Mouse (Mus musculus): ENCODE data around the gene Acsm3. TPM values are rescaled to one million over a fixed set of nuclear protein-coding genes. Genes with fewer than 3 reads are reported as not detected.
"Not testable (repeated sequence)": the region's sequence is repeated elsewhere in the genome, so short reads cannot be mapped to it uniquely, and the experiment has no call there.

The Acsm3 gene
- not detected for total RNA-seq (2021)
- long read RNA-seq: 0 reads

GRCm38 (mm10) chr7:119760527-119760951, at the start of gene Acsm3:
Gene Acsm3, plus strand, starts transcription at chr7:119760923.
- DNase-seq (ENCODE audit: low spot score in 2 of 2): no peak

DNA sequence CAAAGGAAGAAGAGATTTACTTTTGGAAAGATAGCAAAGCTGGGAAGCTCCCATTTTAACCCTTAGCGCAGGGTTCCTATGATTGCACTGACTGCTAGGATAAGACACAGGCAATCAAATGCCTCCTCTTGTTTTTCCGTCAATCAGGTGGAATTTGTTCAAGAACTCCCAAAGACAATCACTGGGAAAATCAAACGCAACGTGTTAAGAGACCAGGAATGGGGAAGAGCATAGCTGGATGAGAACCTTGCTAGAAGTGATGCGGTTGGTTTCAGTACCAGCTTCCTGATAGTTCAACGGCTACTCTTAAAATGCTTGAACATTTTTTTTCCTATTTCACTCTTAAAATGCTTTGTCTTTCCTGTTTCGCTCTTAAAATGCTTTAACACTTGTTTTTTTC, 46.6 kb upstream of the Acsm3 start:
- DNase-seq (ENCODE audit: low spot score in 2 of 2): no peak

DNA sequence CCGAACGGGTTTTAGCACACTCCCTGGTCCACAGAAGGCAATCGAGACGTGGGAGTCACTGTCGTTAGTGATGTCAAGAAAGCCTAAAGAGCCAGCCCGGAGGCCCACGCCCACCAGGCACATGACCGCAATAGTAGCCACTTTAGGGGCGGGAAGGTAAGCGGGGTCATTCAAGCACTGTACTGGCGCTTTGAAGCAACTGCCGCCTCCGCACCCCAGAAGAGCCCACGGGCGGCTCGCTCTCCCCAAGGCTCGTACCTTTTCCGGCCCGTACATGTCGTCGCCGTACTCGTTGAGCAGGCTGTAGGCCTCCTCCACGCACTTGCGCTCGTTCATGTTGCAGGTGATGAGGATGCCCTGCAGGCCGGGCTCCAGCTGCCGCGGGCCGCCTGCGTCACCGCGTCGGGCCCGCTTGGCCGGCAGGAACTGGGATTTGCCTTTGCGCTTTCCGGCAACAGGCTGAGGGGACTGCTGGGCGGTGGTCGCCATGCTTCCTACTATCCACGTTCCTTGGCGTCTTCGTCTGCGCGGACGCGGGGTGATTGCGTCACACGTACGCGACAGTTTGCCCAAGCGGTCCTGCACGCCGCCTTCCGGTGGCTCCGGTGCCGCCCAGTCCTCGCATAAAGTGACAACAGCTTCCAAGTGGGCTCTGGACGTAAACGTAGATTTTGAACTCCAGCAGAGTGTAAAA, 40.3 kb upstream of the Acsm3 start, which contains the start of gene Thumpd1:
Thumpd1 (minus strand) TSS at position 546 of the 694 bp plus-strand sequence.
- peak; percentile 88 to 97 for DNase-seq (ENCODE audit: low spot score in 2 of 2)

DNA sequence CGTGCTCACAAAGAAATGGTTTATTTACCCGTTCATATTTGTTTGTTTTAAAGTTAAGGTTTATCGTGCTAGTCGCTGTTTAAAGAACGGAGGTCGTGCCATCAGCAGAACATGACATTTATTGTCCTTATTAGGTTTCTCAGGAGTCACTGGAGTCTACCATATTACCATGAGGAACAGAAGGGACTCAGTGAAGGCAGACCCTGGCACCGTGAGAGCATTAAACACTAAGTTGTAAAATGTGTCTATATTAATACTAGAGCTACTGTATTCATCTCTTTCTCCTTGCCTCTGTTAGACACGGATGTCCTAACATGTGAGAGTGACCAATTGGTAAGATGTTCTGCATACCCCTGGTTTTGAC, 39.8 kb upstream of the Acsm3 start:
- no peak for DNase-seq (ENCODE audit: low spot score in 2 of 2)

GRCm38 (mm10) chr7:119727621-119728020, 33.1 kb upstream of the Acsm3 start:
- no peak for DNase-seq (ENCODE audit: low spot score in 2 of 2)

- peak in 1 of 2 experiments; percentile 24 for DNase-seq (ENCODE audit: low spot score in 2 of 2)
Measured at GRCm38 (mm10) chr7:119731262-119731661, 29.5 kb upstream of the Acsm3 start.

GRCm38 (mm10) chr7:119738877-119739276, 21.8 kb upstream of the Acsm3 start:
- DNase-seq (ENCODE audit: low spot score in 2 of 2): no peak

DNA sequence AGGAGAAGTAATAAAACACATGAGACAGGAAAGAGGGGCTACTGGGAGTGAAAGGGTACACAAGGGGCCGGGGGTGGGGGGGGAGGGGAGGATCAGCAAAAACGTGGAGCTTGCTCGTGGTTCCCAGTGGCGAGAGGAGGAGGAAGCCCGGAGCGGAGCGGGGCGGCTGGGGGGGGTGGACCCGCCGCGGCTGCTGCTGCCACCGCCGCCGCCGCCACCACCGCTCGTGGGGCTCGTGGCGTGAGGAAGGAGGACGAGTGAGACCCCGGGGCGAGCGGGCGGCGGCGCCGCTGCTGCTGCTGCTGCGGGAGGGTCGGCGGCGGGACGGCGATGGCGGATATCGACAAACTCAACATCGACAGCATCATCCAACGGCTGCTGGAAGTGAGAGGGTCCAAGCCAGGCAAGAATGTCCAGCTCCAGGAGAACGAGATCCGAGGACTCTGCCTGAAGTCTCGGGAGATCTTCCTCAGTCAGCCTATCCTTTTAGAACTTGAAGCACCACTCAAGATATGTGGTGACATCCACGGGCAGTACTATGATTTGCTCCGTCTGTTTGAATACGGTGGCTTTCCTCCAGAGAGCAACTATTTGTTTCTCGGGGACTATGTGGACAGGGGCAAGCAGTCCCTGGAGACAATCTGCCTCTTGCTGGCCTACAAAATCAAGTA, 20.8 kb upstream of the Acsm3 start:
- DNase-seq (ENCODE audit: low spot score in 2 of 2): not testable (repeated sequence)

DNA sequence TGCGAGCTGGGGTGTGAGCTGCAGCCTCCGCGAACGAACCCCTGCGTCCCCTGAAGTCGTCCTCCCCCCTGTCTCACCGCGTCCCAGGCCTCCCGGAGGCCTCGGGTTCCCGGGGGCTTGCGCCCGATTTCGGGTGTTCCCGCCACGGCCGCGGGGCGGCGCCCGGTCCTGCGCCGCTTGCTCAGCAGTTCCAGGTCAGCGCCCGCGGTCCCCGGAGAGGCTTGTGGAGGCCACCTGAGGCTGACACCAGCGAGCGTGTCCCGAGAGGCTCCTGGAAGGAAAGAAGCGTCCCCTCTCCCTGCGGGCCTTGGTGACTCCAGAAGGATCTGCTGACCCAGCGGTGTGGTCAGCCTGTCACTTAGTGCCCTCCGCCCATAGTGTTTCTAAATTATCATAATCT, 16.4 kb upstream of the Acsm3 start:
- no peak for DNase-seq (ENCODE audit: low spot score in 2 of 2)

DNA sequence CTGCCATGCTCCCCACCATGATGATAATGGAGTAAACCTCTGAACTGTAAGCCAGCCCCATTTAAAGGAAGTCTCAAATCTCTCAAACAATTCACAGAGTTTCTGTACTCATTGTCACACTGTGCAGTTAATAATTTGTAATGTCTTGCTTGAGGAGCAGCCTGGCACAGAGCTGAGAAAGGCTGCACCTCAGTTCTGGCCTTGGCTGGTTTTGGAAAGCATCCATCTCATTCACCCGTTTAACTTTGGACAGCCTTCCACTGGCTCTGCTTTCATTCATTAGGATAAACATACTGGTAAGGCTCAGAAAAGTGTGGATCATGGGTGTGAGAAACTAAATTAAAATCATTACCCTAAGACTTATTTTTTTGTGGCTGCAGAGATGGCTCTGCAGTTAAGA, 14.9 kb upstream of the Acsm3 start:
- no peak for DNase-seq (ENCODE audit: low spot score in 2 of 2)

DNA sequence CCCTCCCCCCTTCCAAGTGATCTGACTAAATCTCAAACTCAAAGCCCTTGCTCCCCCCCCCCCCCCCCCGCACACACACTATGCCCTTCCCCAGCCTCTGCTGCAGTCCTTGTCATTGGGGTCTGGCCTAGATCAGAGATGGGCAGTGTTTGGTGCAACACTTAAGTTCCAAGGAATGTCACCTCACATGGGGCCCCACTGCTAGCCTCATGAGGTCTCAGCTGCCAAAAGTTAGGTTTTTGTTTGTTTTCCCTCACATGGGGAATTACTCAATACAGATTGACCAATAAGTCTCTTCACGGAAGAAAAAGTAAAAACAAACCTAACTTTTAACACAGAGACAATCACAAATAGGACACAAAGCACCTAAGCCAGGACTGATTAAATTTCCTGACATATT, 12.0 kb upstream of the Acsm3 start:
- DNase-seq (ENCODE audit: low spot score in 2 of 2): no peak

DNA sequence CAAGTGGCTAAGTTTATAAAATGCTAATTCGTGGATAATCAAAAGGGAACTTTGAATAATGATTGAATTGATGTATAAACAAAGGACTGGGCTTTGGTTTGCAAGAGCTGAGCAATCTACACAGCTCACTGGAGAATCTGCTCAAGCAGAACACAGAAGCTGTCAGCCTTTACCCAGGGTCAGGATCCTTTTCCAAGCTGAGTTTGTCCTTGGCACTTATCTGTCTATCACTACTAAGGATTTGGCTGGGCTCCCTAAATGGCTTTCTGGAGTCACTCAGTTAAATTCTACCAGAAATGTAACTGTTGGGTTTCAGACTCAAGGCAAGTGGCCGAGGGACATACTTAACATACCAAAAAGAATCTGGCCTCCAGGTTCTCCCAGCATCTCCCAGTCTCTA, 10.8 kb upstream of the Acsm3 start:
- DNase-seq (ENCODE audit: low spot score in 2 of 2): no peak

DNA sequence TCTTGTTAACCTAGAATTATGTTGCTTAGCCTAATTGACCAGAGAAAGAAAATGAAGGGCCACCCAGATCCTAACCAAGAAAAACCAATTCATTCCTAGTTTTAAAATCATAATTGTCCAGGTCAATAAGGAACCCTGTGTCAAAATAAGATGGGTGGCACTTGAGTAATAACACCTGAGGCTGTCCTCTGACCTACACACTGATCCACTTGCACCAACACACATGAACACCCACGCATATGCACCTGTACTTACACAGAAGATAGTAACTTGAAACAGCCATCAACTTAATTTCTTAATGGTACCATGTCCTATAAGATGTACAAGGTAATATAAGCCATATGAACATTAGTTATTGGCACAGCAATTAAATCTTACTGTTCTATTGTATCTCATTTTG, 7.0 kb upstream of the Acsm3 start:
- no peak for DNase-seq (ENCODE audit: low spot score in 2 of 2)

DNA sequence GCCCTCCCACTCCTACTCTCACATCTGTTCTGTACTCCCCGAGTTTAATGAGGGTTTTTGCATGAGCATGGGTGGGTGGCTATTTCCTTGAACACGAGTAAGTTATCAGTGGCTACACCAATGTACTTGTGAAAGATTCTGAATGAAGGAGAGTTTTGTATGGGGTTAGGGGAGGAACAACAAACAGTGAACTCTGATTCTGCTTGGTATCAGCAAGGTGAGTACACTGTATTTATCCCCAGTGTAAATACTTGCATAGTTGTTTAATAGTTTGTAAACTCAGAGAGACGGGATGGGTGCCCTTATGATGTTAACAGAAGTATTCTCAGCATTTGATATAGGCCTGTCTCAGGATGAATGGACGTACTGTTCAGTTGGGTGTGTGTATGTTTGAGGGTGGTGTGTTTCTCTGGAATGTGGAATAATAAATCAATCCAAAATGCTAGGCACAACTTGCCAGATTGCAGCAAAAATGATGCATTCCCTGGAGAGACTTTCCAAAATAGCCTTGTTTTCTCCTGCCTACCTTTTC, 1.5 kb downstream of the Acsm3 start:
- no peak for DNase-seq (ENCODE audit: low spot score in 2 of 2)

DNA sequence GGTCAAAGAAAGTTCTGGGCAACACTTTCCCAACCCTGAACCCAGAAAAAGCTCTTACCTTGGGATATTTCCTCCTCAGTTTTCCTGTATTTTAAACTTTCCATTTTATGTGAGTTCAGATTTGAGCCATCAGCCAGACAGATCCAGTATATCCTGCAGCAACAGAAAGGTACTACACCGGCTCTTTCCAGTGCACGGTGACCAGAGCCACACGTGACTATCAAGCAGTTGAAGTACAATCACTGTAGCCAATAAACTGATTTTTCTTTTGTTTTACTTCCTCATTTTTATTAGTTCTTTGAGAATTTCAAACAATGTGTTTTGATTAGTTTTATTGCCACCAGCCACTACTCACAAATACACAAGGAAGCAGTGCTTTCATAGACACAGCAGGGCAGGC, 3.7 kb downstream of the Acsm3 start:
- DNase-seq (ENCODE audit: low spot score in 2 of 2): no peak

GRCm38 (mm10) chr7:119766996-119767395, 6.3 kb downstream of the Acsm3 start:
- DNase-seq (ENCODE audit: low spot score in 2 of 2): no peak

GRCm38 (mm10) chr7:119769895-119770294, 9.2 kb downstream of the Acsm3 start:
- no peak for DNase-seq (ENCODE audit: low spot score in 2 of 2)

DNA sequence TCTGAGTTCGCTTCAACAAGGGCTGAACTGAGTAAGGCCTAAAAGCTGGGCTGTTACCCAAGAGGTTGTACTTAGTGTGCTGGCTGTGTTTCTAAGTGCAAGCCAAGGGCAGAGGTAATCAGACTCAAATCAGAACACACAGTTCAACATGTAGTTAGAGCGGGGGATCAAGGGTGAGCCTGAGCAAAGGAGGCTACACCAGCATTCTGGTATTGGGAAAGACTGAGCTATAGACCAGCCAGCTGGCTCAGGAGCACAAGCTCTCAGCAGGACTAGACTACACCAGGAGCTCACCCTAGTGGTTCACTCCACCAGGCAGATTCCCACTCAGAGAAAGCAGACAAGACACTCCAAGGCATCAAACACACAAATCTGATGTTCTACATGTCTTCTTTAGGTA, 22.7 kb downstream of the Acsm3 start:
- no peak for DNase-seq (ENCODE audit: low spot score in 2 of 2)

- no peak for DNase-seq (ENCODE audit: low spot score in 2 of 2)
Measured at GRCm38 (mm10) chr7:119784908-119785307, 24.2 kb downstream of the Acsm3 start.

DNA sequence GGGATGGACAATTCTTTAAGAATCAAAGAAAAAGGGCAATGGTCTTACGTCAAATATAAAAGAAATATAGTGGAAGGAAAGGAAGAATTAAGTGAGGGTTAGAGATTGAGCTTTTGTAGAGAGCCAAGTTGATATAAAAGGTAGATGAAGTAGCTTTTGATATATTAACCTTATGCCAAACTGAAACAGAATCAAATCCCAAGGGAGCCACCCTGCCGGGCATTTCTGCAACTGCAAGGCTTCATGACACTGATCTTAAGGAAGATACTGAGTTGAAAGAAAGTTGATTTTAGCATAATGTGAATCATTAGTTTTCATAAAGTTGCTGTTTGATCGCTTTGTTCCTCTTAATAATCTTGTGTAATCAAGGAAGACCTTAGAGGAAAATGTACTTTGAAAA, 28.3 kb downstream of the Acsm3 start:
- DNase-seq (ENCODE audit: low spot score in 2 of 2): no peak

GRCm38 (mm10) chr7:119793586-119794250, 33.0 kb downstream of the Acsm3 start, which contains the start of the genes Rexo5 and Eri2:
Gene Rexo5, plus strand, starts transcription at chr7:119794006.
Gene Eri2, minus strand, starts transcription at chr7:119794058.
- DNase-seq (ENCODE audit: low spot score in 2 of 2): peak; percentile 31 to 70

- DNase-seq (ENCODE audit: low spot score in 2 of 2): no peak
Measured at GRCm38 (mm10) chr7:119794251-119794638, 33.5 kb downstream of the Acsm3 start.
